Mouse (Mus musculus) hindbrain, embryonic 11.5 days (tissue): ENCODE results near the gene Paqr6. TPM values are rescaled to one million over a fixed set of nuclear protein-coding genes. Genes with fewer than 3 reads are reported as not detected.
"Not testable (repeated sequence)": the region's sequence is repeated elsewhere in the genome, so short reads cannot be mapped to it uniquely, and the experiment has no call there.

ENCODE experiments used
- ATAC-seq: fragments of 200-750 bp; cut with Nextera tagmentation; 2 replicates; pipeline ENCODE4 v1.8.0; 2017; ENCODE audit warnings: mild to moderate bottlenecking, moderate TSS enrichment, moderate library complexity; ENCODE audit not compliant: low FRiP score
- DNase-seq: peaks from one replicate; pipeline ENCODE4 v3.0.0-alpha.2; 2015; ENCODE audit warnings: low spot score
- H3K27ac ChIP-seq: fragments of 300-500 bp; sonication (generic); 2 replicates; pipeline ENCODE4 v1.5.1; 2014; ENCODE audit warnings: mild to moderate bottlenecking, low read depth, low read length
- H3K27me3 ChIP-seq: fragments of 300-500 bp; sonication (generic); 2 replicates; pipeline ENCODE4 v1.6.1; 2014; ENCODE audit warnings: mild to moderate bottlenecking, low read length, moderate library complexity, mixed read lengths; ENCODE audit not compliant: control insufficient read depth, insufficient read depth
- H3K36me3 ChIP-seq: fragments of 300-500 bp; sonication (generic); 2 replicates; pipeline ENCODE4 v1.6.1; 2014; ENCODE audit warnings: mild to moderate bottlenecking, low read length, moderate library complexity, mixed read lengths; ENCODE audit not compliant: control insufficient read depth, insufficient read depth
- H3K4me1 ChIP-seq: fragments of 300-500 bp; sonication (generic); replicated peaks from 2 replicates; pipeline ENCODE4 v1.6.1; 2014; ENCODE audit warnings: low read length, mixed read lengths; ENCODE audit not compliant: control insufficient read depth, insufficient read depth
- H3K4me2 ChIP-seq: fragments of 300-500 bp; sonication (generic); replicated peaks from 2 replicates; pipeline ENCODE4 v1.6.1; 2014; ENCODE audit warnings: mild to moderate bottlenecking, low read depth, low read length
- H3K4me3 ChIP-seq: fragments of 300-500 bp; sonication (generic); 2 replicates; pipeline ENCODE4 v1.5.1; 2014; ENCODE audit warnings: low read depth, low read length
- H3K9ac ChIP-seq: fragments of 300-500 bp; sonication (generic); 2 replicates; pipeline ENCODE4 v1.6.1; 2014; ENCODE audit warnings: low read depth, low read length
- H3K9me3 ChIP-seq: fragments of 300-500 bp; sonication (generic); 2 replicates; pipeline ENCODE4 v1.6.1; 2016; ENCODE audit warnings: low read length; ENCODE audit not compliant: control insufficient read depth
- WGBS: fragments of 180-500 bp; shearing (Covaris S2); extraction: QIAGEN DNeasy Blood & Tissue Kit; methylation state at CpG from one replicate; pipeline ENCODE4 v1.1.7; 2014; 5-methylcytosine and 5-hydroxymethylcytosine counted together
- polyA plus RNA-seq: library from polyadenylated mRNA; unstranded; fragments of >200 nt; fragmentation: Nextera tagmentation; extraction: Ambion mirVana; gene quantifications from 2 replicates; pipeline ENCODE4 v1.2.1, GENCODE M21; 2014

The Paqr6 gene
- polyA plus RNA-seq, 1 experiment from 2014 or later: 1.3 TPM

- 16% methylated on average over 5 of the region's 7 CpGs for WGBS
- not testable (repeated sequence) for H3K4me2 ChIP-seq, H3K4me1 ChIP-seq, H3K9ac ChIP-seq, H3K9me3 ChIP-seq, H3K4me3 ChIP-seq, H3K36me3 ChIP-seq, DNase-seq, H3K27me3 ChIP-seq
- 0 out of 2 replicates have a peak, but pooled peaks have one; percentile 28 for ATAC-seq
- H3K27ac ChIP-seq: 0 out of 2 replicates have a peak overlapping the region, but pooled peaks have one; percentile 51
Measured at GRCm38 (mm10) chr3:88376644-88377043, 12.3 kb downstream of the Paqr6 start.

DNA sequence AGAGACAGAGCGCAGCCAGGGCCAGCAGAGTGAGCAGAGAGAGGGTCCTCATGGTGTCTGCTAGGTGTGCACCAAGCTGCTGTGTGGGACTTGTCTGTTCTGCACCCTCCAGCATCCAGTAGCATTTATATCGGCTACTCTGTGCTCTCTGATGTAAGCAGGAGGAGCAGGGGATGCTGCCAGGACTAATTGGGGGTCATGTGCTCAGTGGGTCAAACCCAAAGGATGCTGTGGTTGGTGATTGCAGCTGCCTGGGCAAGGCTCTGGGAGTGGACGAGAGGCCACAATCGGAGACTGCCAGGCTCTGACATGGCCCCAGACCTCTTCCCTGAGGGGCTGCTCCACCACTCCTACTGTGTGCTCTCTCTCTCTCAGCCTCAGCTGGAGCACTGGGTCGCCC, 14.2 kb downstream of the Paqr6 start, which contains the start of gene Bglap2:
Gene Bglap2, minus strand, starts transcription at position 101 of the 400 bp plus-strand sequence.
- ATAC-seq, H3K9me3 ChIP-seq, H3K9ac ChIP-seq, H3K27me3 ChIP-seq, DNase-seq, H3K4me1 ChIP-seq, H3K4me3 ChIP-seq, H3K36me3 ChIP-seq, H3K27ac ChIP-seq, H3K4me2 ChIP-seq: not testable (repeated sequence)
- WGBS: 79% methylated on average over 4 of the region's 5 CpGs

GRCm38 (mm10) chr3:88381389-88382315, 17.3 kb downstream of the Paqr6 start:
- not testable (repeated sequence) for H3K9me3 ChIP-seq, H3K27ac ChIP-seq, H3K36me3 ChIP-seq, H3K27me3 ChIP-seq, H3K4me1 ChIP-seq
- 7% methylated on average over 17 of the region's 22 CpGs for WGBS
- 0 out of 2 replicates have a peak overlapping the region, but pooled peaks have one; percentile 16 for H3K4me3 ChIP-seq
- peak; percentile 79 for DNase-seq
- ATAC-seq: peak; percentile 91
- H3K9ac ChIP-seq: peak overlapping the region; percentile 34
- peak overlapping the region; percentile 35 for H3K4me2 ChIP-seq

- not testable (repeated sequence) for H3K4me3 ChIP-seq, H3K36me3 ChIP-seq, H3K4me2 ChIP-seq, H3K9ac ChIP-seq, H3K27me3 ChIP-seq, H3K4me1 ChIP-seq, H3K27ac ChIP-seq, DNase-seq, H3K9me3 ChIP-seq
- 36% methylated on average over 1 of the region's 7 CpGs for WGBS
- ATAC-seq: 0 out of 2 replicates have a peak, but pooled peaks have one; percentile 26
Measured at GRCm38 (mm10) chr3:88382383-88382782, 18.0 kb downstream of the Paqr6 start.

DNA sequence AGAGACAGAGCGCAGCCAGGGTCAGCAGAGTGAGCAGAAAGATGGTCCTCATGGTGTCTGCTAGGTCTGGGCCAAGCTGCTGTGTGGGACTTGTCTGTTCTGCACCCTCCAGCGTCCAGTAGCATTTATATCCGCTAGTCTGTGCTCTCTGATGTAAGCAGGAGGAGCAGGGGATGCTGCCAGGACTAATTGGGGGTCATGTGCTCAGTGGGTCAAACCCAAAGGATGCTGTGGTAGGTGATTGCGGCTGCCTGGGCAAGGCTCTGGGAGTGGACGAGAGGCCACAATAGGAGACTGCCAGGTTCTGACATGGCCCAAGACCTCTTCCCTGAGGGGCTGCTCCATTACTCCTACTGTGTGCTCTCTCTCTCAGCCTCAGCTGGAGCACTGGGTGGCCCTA, 20.0 kb downstream of the Paqr6 start, which contains the start of gene Bglap:
Gene Bglap, minus strand, starts transcription at position 101 of the 400 bp plus-strand sequence.
- Histone ChIP-seq H3K9me3 (no peaks in the 10 kb centered on the region), H3K4me2 (no peak within 1 kb of the TSS), H3K9ac (no peak within 1 kb of the TSS), H3K27me3 (no peaks in the 10 kb centered on the region), H3K4me3 (no peak within 1 kb of the TSS), H3K4me1 (no peaks in the 10 kb centered on the region), H3K27ac (no peak within 1 kb of the TSS), H3K36me3 (no peaks in the 10 kb centered on the region)
- DNase-seq (no peak), ATAC-seq (no peak)
- WGBS: 84% methylated on average over 5 of the region's 5 CpGs

- Histone ChIP-seq H3K9ac (no peak overlapping the region), H3K4me3 (no peak overlapping the region), H3K27me3 (no peaks in the 10 kb centered on the region), H3K4me1 (no peaks in the 10 kb centered on the region), H3K9me3 (no peaks in the 10 kb centered on the region), H3K4me2 (no peak overlapping the region), H3K36me3 (no peaks in the 10 kb centered on the region), H3K27ac (no peak overlapping the region)
- no peak for ATAC-seq
- WGBS: 92% methylated on average over 9 of the region's 9 CpGs
- no peak for DNase-seq
Measured at GRCm38 (mm10) chr3:88393776-88394375, 29.5 kb downstream of the Paqr6 start.

DNA sequence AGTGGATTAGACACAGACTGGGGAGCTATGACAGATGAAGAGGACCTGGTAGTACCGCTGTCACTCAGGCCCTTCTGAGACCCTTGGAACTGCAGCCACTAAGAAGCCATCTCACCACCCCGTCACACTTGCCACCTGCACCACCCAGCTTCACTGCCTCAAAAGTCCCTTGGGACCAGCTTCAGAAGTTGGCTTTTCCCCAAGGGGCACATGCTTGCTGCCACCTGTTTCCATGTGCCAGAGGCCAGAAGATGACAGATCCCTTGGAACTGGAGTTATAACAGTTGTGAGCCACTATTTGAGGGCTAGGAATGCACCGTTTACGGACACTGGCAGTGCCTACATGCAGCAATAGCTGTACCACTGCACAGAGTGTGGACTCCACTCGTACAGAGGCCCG, 30.9 kb downstream of the Paqr6 start:
- Histone ChIP-seq H3K27me3 (no peaks in the 10 kb centered on the region), H3K27ac (no peak overlapping the region), H3K36me3 (no peaks in the 10 kb centered on the region), H3K4me2 (no peak overlapping the region), H3K9me3 (no peaks in the 10 kb centered on the region), H3K9ac (no peak overlapping the region), H3K4me1 (no peaks in the 10 kb centered on the region), H3K4me3 (no peak overlapping the region)
- 95% methylated on average over 6 of the region's 6 CpGs for WGBS
- no peak for DNase-seq
- ATAC-seq: no peak

- Histone ChIP-seq H3K9me3 (no peaks in the 10 kb centered on the region), H3K4me3 (no peak overlapping the region), H3K4me2 (no peak overlapping the region), H3K27me3 (no peaks in the 10 kb centered on the region), H3K36me3 (no peaks in the 10 kb centered on the region), H3K9ac (no peak overlapping the region), H3K4me1 (no peaks in the 10 kb centered on the region), H3K27ac (no peak overlapping the region)
- 93% methylated on average over 8 of the region's 8 CpGs for WGBS
- DNase-seq (no peak), ATAC-seq (no peak)
Measured at GRCm38 (mm10) chr3:88395742-88396141, 31.4 kb downstream of the Paqr6 start.
